Mouse (Mus musculus) stomach, postnatal 0 days (tissue): ENCODE data around the gene Fcgrt. TPM values are rescaled to one million over a fixed set of nuclear protein-coding genes. Genes with fewer than 3 reads are reported as not detected.
"Not testable (repeated sequence)": the region's sequence is repeated elsewhere in the genome, so short reads cannot be mapped to it uniquely, and the experiment has no call there.

Experiments
- ATAC-seq: fragments of 200-750 bp; cut with Nextera tagmentation; 2 replicates; pipeline ENCODE4 v1.8.0; 2017; ENCODE audit not compliant: low FRiP score, low TSS enrichment
- DNase-seq: peaks from one replicate; pipeline ENCODE4 v3.0.0-alpha.2; 2016; ENCODE audit warnings: low spot score
- H3K27ac ChIP-seq: fragments of 300-500 bp; sonication (generic); replicated peaks from 2 replicates; pipeline ENCODE4 v1.5.1; 2014; ENCODE audit warnings: mild to moderate bottlenecking, control low read depth
- H3K27me3 ChIP-seq: fragments of 300-500 bp; sonication (generic); 2 replicates; pipeline ENCODE4 v1.6.1; 2014; ENCODE audit warnings: low read length; ENCODE audit not compliant: control insufficient read depth, insufficient read depth
- H3K36me3 ChIP-seq: fragments of 300-500 bp; sonication (generic); 2 replicates; pipeline ENCODE4 v1.6.1; 2014; ENCODE audit warnings: low read length, mixed read lengths; ENCODE audit not compliant: control insufficient read depth, insufficient read depth
- H3K4me1 ChIP-seq: fragments of 300-500 bp; sonication (generic); replicated peaks from 2 replicates; pipeline ENCODE4 v1.6.1; 2014; ENCODE audit warnings: antibody characterized with exemption; ENCODE audit not compliant: control insufficient read depth, insufficient read depth
- H3K4me2 ChIP-seq: fragments of 300-500 bp; sonication (generic); replicated peaks from 2 replicates; pipeline ENCODE4 v1.6.1; 2014; ENCODE audit warnings: low read depth, mild to moderate bottlenecking, control low read depth, moderate library complexity
- H3K4me3 ChIP-seq: fragments of 300-500 bp; sonication (generic); 2 replicates; pipeline ENCODE4 v1.5.1; 2014; ENCODE audit warnings: low read depth, low read length, control low read depth
- H3K9ac ChIP-seq: fragments of 300-500 bp; sonication (generic); 2 replicates; pipeline ENCODE4 v1.6.1; 2014; ENCODE audit warnings: mild to moderate bottlenecking, low read length, control low read depth, mixed read lengths
- H3K9me3 ChIP-seq: fragments of 300-500 bp; sonication (generic); 2 replicates; pipeline ENCODE4 v1.6.1; 2016; ENCODE audit warnings: low read length; ENCODE audit not compliant: control insufficient read depth
- CTCF ChIP-seq: IDR thresholded peaks from 2 replicates; pipeline ENCODE4 v1.5.1; 2016; ENCODE audit warnings: antibody characterized with exemption, low read depth, mild to moderate bottlenecking, moderate library complexity
- EP300 ChIP-seq: optimal IDR thresholded peaks from 2 replicates; pipeline ENCODE3; 2016; ENCODE audit warnings: antibody characterized with exemption
- WGBS: fragments of 180-500 bp; shearing (Covaris S2); extraction: QIAGEN DNeasy Blood & Tissue Kit; methylation state at CpG from one replicate; pipeline ENCODE4 v1.1.7; 2014; 5-methylcytosine and 5-hydroxymethylcytosine counted together
- polyA plus RNA-seq: library from polyadenylated mRNA; unstranded; fragments of >200 nt; fragmentation: Nextera tagmentation; extraction: Ambion mirVana; gene quantifications from 2 replicates; pipeline ENCODE4 v1.2.1, GENCODE M21; 2015

The Fcgrt gene
- polyA plus RNA-seq, 1 experiment from 2014 or later, result 76.1 TPM

- Histone ChIP-seq H3K27ac (no peak overlapping the region), H3K36me3 (no peaks in the 10 kb centered on the region), H3K9me3 (no peaks in the 10 kb centered on the region), H3K9ac (no peak overlapping the region), H3K4me1 (no peaks in the 10 kb centered on the region), H3K4me3 (no peak overlapping the region), H3K27me3 (no peaks in the 10 kb centered on the region), H3K4me2 (no peak overlapping the region)
- WGBS, result 48% methylated on average over 2 of the region's 2 CpGs
- ATAC-seq (no peak), DNase-seq (no peak)
- TF ChIP-seq CTCF (no peak), EP300 (no peak)
These were observed 8.3 kb upstream of the Fcgrt start for GRCm38 (mm10) chr7:45111940-45112339.

- H3K36me3 ChIP-seq, H3K9me3 ChIP-seq, H3K27ac ChIP-seq, H3K4me1 ChIP-seq, H3K4me2 ChIP-seq, H3K27me3 ChIP-seq, H3K4me3 ChIP-seq, DNase-seq, H3K9ac ChIP-seq, ATAC-seq: not testable (repeated sequence)
- WGBS, result 88% methylated on average over 4 of the region's 4 CpGs
These were observed 6.4 kb upstream of the Fcgrt start for GRCm38 (mm10) chr7:45110089-45110488.

GRCm38 (mm10) chr7:45107052-45107645 is 3.5 kb upstream of the Fcgrt start:
- 69% methylated on average over 5 of the region's 5 CpGs for WGBS

GRCm38 (mm10) chr7:45106441-45106840 is 2.8 kb upstream of the Fcgrt start:
- DNase-seq (no peak), ATAC-seq (no peak)
- WGBS, result 56% methylated on average over 6 of the region's 6 CpGs
- H3K27ac ChIP-seq, result no peak overlapping the region
- H3K9me3 ChIP-seq, result no peaks in the 10 kb centered on the region
- H3K27me3 ChIP-seq, result no peaks in the 10 kb centered on the region
- no peaks in the 10 kb centered on the region for H3K36me3 ChIP-seq
- no peak overlapping the region for H3K9ac ChIP-seq
- TF ChIP-seq CTCF (no peak), EP300 (no peak)
- no peak overlapping the region for H3K4me3 ChIP-seq
- H3K4me2 ChIP-seq, result no peak overlapping the region
- H3K4me1 ChIP-seq, result peaks cover 3% of the 10 kb centered on the region; the same call in 1 of the 2 replicates

More at GRCm38 (mm10) chr7:45107052-45107645, 3.5 kb upstream of the Fcgrt start:
- Histone ChIP-seq H3K4me2 (no peak overlapping the region), H3K36me3 (no peaks in the 10 kb centered on the region), H3K4me3 (no peak overlapping the region), H3K4me1 (peaks cover 3% of the 10 kb centered on the region; the same call in 1 of the 2 replicates), H3K27ac (no peak overlapping the region), H3K9ac (no peak overlapping the region), H3K27me3 (no peaks in the 10 kb centered on the region), H3K9me3 (no peaks in the 10 kb centered on the region)
- ATAC-seq (no peak), DNase-seq (no peak)
- TF ChIP-seq EP300 (no peak), CTCF (no peak)

GRCm38 (mm10) chr7:45105491-45105890 is 1.8 kb upstream of the Fcgrt start:
- no peak for TF ChIP-seq CTCF
- TF ChIP-seq EP300, result no peak
- no peak overlapping the region for H3K27ac ChIP-seq
- H3K27me3 ChIP-seq, result no peaks in the 10 kb centered on the region
- H3K4me2 ChIP-seq, result no peak overlapping the region
- H3K4me1 ChIP-seq, result peaks cover 3% of the 10 kb centered on the region; the same call in 1 of the 2 replicates
- H3K9me3 ChIP-seq, result no peaks in the 10 kb centered on the region
- ATAC-seq (no peak), DNase-seq (peak; percentile 42)
- H3K36me3 ChIP-seq, result no peaks in the 10 kb centered on the region
- H3K9ac ChIP-seq, result no peak overlapping the region
- 65% methylated on average over 8 of the region's 8 CpGs for WGBS
- no peak overlapping the region for H3K4me3 ChIP-seq

GRCm38 (mm10) chr7:45104941-45105340 is 1.3 kb upstream of the Fcgrt start:
- no peak overlapping the region for H3K27ac ChIP-seq
- H3K4me2 ChIP-seq, result no peak overlapping the region
- no peaks in the 10 kb centered on the region for H3K36me3 ChIP-seq
- TF ChIP-seq EP300, result no peak
- TF ChIP-seq CTCF, result no peak
- H3K4me3 ChIP-seq, result no peak overlapping the region
- H3K9me3 ChIP-seq, result no peaks in the 10 kb centered on the region
- no peak for ATAC-seq
- no peak for DNase-seq
- no peaks in the 10 kb centered on the region for H3K27me3 ChIP-seq
- peaks cover 3% of the 10 kb centered on the region; the same call in 1 of the 2 replicates for H3K4me1 ChIP-seq
- no peak overlapping the region for H3K9ac ChIP-seq
- 81% methylated on average over 5 of the region's 5 CpGs for WGBS
